Mouse (Mus musculus) right cerebral cortex, postnatal 10 days (tissue): ENCODE data around the gene Hadhb.

Source experiments
- DNase-seq, 2 experiments: peaks; one replicate each; pipeline ENCODE4 v3.0.0; 2021; ENCODE audit warnings: low spot score in 2 of 2

The Hadhb gene

GRCm38 (mm10) chr5:30233042-30233441 is 78.0 kb downstream of the Hadhb start:
- peak; percentile 32 to 36 for DNase-seq

- no peak for DNase-seq
Observed at GRCm38 (mm10) chr5:30233979-30234378, 78.9 kb downstream of the Hadhb start.
